Mouse (Mus musculus): ENCODE data around the gene Snd1. TPM values are rescaled to one million over a fixed set of nuclear protein-coding genes. Genes with fewer than 3 reads are reported as not detected.

Gene Snd1
- polyA plus RNA-seq, 3 experiments from 2014 or later: 44.7 to 54.7 (median 51.4) TPM

GRCm38 (mm10) chr6:28717203-28717844, 242.4 kb downstream of the Snd1 start:
- no peak for ATAC-seq

DNA sequence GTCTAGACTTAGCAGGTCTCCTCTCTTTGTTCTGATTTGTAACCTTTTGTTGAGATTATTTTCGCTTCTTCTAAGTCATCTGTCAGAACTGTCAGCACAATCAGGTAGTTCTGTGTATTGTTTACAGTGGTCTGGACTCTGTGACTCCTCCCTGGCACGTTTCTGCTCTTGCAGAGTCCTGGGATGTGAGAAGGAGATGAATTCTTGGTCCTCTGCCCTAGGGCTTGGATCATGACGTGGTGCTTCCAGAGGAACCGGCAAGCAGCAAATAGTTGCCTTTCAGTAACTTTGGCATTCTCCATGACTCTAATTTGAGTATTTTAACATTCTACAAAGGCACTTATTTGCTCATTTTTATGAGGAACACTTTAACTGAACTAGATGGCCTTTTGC, 242.9 kb downstream of the Snd1 start:
- no peak for ATAC-seq

DNA sequence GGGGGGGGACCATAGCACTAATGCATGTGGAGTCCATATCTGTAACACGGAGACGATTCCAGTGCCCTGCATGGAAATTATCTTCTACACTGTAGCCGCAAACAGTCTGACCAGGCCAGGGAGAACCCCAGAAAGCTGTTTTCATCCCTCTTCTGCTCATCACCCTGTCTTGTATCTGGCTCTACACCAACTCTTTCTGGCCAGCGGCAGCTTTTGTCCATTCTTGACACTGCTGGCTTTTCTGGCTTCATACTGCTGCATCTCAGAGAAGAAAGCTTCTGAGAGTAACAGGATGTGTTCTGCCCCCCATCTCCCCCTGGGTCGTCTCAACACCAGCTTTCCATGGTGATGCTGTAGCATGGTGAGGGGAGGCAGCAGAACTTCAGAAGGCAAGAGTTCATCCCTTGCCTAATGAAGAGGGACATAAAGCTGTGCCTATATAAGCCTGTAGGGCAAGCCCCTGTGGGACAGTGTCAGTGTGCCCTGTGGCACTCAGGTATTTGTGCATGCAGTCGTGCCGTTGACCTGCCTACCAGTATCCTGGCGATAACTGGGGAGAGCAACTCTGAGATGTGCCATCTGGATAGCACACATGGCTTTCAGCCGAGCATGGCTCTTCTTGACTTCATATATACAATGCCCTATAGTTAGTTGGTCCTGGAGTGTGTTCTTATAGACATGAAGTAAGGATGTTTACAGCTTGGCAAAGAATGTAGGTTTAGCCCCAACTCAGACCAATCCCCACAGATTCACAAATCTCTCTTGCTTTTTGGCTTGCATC, 245.6 kb downstream of the Snd1 start:
- no peak for ATAC-seq

DNA sequence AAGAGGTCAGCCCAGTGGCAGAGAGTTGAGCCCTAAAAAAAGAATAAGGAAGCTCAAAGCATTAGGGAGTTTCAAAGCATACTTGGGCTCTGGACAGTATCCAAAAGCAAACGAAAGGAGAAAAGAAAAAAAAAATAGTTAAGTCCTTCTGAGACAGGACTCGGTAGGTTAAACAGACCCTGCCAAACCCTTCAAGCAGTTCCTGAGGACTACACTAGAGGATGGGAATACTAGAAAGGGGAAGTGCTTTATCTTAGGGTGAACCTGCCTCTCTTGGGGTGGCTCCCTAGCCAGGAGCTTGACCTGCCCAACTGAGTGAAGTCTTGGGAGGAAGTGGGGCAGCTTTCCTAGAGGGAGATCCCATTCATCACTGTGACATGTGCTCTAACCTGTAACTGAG, 248.1 kb downstream of the Snd1 start:
- no peak for ATAC-seq

GRCm38 (mm10) chr6:28724776-28725175, 249.8 kb downstream of the Snd1 start:
- no peak for ATAC-seq

DNA sequence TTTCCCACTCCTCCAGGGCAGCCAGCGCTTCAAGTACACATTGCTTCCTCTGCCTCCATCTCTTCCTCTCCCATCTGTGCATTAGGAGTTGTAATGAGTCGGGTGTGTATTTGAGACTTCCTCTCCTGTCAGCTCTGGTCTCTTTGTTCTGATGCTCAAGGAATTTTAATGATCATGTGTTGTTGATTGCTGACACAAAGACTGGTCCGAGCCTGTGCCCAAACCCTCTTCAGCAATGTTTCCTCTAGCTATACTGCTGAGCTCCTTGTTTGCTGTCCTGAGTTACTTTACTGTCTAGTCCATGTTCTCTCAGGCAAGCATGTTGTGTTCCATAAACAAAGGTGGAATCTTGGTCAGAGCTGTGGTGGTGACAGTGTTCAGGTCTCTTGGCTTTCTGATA, 254.3 kb downstream of the Snd1 start:
- ATAC-seq: no peak

DNA sequence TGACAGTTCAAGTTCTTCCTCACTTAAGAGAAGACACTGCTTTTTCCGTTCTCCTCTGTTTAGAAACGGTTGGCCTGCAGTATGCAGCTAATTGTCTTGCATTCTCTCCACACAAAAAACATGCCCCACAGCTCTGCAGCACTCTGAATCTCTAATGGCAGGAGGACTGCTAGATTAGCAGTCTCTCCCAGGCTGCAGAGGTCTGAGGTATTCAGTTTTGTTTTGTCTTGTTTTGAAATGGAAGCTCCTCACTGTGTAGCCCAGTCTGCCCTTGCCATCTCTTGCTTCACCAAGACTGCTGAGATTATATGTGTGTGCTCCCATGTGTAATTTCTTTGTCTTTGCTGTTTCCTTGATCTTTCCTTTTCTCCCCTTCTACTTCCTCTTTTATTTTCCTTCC, 254.7 kb downstream of the Snd1 start:
- ATAC-seq: no peak

DNA sequence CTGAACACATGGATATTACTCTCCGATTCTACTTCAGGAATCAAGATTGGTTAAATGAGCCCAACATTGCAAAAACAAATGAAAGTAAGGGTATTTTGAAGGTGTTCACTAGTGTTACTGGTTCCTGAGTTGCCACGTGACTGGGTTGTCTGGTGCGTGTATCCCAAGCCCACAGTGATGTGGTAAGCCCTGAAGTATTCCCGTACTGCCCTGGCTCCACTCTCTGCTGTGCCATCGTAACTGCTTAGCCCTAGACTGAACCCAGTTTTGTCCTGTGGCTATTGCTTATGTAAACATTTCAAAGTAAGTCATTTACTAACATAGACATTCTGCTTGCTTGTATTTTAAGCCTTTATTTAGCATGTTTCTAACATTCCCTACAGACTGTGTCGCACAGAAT, 256.3 kb downstream of the Snd1 start:
- ATAC-seq: no peak

- ATAC-seq: no peak
These were observed 259.1 kb downstream of the Snd1 start for GRCm38 (mm10) chr6:28733884-28734647.

DNA sequence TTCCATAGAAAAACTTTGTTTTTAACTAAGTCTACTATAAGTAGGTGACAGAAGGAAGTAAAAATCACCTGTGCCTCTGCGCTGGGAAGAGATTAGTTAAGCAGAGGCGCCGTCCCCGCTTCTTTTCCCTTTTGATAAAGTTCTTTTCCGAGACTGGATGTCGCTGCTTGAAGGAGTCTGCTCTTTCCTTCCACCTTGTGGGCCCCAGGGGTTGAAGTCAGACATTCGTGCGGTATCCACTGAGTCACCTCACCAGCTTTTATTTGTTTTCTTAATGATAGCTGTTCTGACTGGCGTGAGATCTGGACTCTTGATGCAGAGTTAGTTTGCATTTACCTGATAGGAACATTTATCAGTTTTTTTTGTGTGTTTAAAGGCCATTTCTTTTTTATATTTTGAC, 260.2 kb downstream of the Snd1 start:
- ATAC-seq: no peak

GRCm38 (mm10) chr6:28736665-28737064, 261.7 kb downstream of the Snd1 start:
- no peak for ATAC-seq

DNA sequence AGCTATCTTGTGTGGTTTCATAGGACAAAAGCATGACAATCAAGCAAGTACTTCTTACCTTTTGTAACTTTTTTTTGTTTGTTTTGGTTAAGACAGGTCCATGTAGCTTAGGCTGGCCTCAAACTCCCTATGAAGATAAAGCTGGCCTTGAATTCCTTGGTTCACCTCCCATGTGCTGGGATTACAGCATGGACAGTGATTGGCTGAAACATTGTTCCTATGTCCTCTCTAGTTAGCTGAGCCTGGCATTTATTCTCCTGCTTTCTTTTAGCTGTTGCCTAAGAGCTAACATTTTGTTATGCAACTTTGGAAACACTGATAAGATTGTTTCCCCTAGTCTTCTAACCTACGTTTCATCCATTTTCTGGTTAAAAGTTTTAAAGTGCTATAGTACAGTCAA, 262.7 kb downstream of the Snd1 start:
- ATAC-seq: no peak

DNA sequence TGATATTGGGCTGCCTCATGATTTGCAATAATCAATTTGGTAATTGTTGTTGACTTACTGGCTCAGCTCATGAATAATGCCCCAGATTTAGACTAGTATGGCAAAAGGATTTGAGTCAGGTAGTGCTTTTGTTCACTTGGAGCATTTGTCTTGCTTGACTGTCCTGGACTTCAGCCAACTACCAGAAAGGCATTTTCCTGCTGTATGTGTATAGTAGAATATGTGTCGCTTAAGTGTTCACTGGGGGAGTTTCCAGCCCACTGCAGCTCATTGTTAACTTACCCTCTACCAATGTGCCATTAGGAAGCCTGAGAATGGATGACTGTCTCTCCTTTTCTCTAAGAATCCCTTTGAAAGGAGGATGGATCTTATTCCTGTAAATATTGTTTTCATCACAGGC, 268.6 kb downstream of the Snd1 start:
- no peak for ATAC-seq

- no peak for ATAC-seq
These were observed 270.9 kb downstream of the Snd1 start for GRCm38 (mm10) chr6:28745864-28746263.

GRCm38 (mm10) chr6:28747025-28747424, 272.1 kb downstream of the Snd1 start:
- no peak for ATAC-seq

DNA sequence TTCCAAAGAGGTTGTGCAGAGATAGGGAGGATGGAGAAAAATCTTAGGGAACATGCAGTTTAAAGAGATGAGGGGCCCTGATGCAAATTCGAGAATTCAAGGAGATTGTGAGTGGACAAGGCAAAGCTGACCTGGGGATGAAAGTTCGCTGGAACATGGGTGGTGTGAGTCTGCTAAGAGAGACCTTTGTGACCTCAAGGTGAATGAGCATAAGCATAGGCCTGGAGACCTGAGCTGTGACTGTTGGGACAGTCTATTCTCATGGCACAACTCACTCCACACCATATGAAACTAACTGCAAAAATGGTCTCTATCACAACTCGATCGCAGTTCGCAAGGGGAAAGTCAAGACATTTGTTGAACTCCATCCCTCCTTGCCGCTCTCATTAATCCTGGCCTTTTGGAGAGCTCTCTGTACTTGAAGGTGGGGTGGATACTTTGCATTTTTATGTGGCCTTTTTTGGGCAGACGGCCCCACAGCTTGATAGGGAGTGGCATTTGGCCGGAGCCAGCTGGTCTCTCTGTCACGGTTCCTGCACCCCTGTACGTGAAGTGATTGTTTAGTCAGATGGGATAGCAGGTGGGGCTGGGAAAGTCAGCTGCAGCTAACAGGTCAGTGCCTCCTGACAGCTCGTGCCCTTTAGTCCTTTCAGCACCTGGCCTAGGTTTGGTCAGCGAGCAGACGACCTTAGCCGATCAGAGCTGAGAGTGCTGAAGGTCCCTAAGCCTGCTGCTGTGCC, 273.2 kb downstream of the Snd1 start:
- ATAC-seq: no peak

DNA sequence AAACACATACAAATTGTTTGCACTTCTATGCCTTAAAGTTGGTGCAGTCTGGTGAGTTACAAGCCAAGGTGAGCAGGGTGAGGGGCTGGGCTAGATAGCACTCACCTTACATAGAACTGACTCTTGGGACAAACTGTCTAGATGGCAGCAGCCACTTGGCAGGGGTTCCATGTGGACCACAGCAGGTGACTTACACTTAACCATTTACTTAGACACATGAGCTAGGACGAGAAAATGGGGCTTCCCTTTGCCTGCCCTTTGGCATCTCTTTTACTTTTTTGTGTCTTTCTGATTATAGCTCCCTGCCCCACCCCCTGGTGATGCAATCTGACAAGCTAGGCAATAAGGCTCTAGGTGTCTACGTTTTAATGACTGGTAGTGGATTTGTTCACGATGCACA, 274.3 kb downstream of the Snd1 start:
- ATAC-seq: no peak

DNA sequence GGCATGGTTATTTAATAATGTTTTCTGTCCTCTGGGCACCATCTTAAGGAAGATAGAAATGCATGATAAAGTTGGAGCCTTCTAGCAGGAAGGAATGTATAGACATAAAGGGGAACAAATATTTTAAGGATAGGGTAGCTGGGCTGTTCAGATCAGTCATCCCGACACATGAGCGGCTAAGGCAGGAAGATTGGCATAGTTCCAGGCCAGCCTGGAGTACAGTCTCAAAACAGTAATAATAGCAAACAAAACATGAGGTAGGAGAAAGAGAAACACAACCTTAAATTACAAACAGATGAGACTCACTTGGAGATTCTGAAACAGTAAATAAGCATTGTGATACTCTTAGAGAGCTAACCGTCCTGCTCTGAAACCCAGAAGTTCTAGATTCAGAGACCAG, 276.2 kb downstream of the Snd1 start:
- no peak for ATAC-seq

DNA sequence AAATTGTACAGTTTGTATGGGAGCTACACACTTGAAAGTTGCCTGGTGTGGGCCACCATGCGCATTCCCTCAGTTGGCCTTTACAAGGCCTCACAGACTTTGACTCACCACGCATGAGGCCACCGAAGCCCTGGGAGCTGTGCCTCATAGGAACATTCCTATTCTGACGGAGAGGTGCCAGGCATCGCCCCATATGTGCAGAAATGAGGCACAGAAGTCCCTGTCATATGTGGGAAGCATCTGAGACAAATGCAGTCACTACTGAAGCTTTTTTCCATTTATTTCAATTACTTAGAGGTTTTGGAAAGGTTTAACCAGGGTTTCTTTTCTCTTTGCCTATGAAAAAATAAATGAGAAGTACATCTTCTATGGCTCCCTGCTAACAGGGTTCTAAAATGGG, 278.3 kb downstream of the Snd1 start:
- ATAC-seq: no peak

DNA sequence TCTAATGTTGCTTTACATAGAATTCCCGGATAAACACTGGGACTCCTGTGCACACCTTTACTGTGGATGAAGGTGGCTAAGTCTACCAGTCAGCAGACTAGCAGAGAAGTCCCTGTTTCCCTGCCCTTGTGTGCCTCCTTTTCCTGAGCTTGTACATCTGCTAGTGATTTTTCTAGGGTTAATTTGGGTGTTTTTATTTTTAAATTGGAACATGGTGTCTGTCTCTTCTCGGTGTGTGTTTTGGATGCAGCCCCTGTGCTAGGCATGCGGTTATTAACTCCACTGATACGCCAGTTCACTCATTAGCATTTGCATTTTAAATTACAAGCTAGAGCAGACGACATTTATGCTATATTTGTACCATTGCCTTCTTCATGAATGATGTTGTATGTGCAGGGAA, 278.7 kb downstream of the Snd1 start:
- ATAC-seq: no peak

- ATAC-seq: no peak
These were observed 279.4 kb downstream of the Snd1 start for GRCm38 (mm10) chr6:28754127-28754898.

DNA sequence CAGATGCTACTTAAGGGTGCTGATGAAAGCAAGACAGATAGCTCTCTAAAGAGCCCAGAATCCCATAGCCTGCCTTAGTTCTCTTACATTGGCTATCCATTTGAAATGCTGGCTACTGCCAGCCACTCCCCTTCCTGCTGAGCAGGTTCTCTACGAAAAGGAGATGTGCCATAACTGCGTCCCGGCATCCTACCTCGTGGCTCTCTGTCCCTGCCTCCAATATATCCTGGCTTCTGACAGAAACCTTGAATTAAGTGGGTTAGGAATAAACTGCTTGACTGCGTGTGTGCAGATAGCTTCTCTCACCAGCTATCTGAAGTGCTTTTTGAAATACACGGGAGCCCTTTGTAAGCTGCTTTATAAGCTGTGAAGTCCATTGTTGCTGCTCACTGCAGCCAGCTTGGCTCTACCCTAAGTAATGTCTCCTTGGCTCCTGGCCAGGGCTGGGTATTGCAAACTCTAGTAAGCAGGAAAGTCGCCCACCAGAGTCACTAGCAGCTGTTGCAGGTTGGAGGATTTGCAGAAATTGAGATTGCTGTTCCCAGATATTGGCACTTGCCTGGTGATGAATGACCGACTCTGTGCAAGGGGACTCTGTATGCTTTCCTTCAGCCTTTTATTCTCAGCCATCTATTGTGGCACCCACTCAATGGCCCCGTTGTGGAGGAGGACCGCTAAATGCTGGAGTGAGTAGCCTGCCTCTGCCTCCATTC, 281.5 kb downstream of the Snd1 start:
- ATAC-seq: no peak

Measured in inflammation-experienced regulatory T-cells, adult 6 months (primary cell).